Mouse (Mus musculus) heart, postnatal 10 days (tissue): ENCODE results near the gene Pitpnm3. TPM values are rescaled to one million over a fixed set of nuclear protein-coding genes. Genes with fewer than 3 reads are reported as not detected.
"Not testable (repeated sequence)": the region's sequence is repeated elsewhere in the genome, so short reads cannot be mapped to it uniquely, and the experiment has no call there.

Experiments
- DNase-seq, 2 experiments: peaks; one replicate each; pipeline ENCODE4 v3.0.0; 2021
- intact Hi-C: fragments of 180-260 bp; cut with DNase I; formaldehyde crosslinking; loops from one replicate; pipeline ENCODE4 v1.15.1; 2025
- total RNA-seq, 2 experiments: library from RNA; stranded (reverse); gene quantifications; 2 replicates each; pipeline ENCODE4 v1.2.3; 2021

Gene Pitpnm3
- 1 to 10 TPM; 1.3 to 2.1 TPM for total RNA-seq

DNA sequence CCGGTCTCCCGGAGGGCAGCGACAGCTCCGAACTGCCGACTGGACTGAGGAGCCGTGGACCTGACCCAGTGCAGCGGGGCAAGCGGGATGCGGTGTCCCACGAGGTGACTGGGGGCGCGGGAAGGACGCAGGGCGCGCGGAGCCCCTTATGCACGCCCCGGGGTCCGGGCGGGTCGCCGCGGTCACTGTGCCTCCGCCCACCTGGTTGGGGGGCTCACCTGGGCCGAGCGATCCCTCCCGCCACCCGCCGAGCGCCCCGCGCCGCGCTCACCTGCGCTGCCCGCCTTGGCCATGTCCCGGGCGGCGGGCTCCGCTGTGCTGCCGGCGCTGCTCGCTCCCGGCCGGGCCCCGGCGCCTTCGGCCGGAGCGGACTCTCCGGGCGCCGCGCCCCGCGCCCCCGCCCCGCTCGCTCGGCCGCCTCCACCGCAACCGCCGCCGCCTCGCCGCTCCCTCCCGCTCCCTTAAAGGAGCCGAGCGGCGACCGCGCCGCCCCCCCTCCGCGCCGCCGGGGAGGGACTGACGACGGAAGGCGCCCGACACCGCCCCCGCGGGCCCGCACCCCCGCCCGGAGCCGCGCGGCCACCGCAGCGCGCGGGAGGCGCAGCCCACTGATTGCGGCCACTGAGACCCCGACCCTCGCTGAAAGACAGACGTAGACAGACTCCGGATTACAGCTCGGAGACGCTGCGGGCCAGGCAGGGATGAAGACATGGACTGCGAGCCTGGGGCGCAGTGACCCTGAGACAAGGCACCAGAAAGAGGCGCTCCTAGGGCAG lies at the start of gene Pitpnm3:
TSS of gene Pitpnm3 (minus strand) at position 396 of the 776 bp plus-strand sequence.
- intact Hi-C loops, result loop anchor here (2.0 kb wide), 1 partner anchor 83 kb away; no protein-coding TSS in a partner anchor
- DNase-seq, result peak; percentile 33 to 49

DNA sequence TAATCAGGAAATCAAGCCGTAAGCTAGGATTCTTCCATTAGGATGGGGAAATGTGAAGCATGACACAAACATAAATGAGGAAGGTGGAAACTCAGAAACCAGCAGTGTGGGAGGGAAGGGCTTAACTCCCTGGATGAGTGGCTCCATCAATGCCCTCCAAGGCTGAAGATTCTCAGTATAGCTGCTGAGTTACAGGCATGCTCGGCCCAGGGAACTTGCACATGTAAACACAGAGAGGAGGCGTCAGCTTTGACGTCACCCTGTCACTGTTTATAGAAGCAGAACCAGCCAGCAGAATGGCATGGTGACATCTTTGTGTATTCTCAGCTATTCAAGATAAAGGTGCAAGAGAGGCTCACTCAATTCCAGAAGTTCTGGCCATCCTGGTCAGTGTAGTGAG lies 48.7 kb upstream of the Pitpnm3 start:
- intact Hi-C loops, result no loop called here
- DNase-seq, result no peak

DNA sequence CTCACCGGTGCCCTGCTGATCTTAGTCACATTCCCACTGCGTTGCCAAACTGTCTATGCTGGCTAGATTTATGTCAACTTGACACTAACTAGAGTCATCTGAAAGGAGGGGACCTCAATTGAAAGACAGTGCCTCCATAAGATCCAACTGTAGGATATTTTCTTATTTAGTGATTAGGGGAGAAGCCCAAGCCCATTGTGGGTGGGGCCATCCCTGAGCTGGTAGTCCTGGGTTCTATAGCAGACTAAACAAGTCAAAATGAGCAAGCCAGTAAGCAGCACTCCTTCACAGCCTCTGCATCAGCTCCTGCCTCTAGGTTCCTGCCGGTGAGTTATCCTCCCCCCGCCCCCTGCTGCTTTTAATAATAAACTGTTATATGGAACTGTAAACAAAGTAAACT lies 45.6 kb upstream of the Pitpnm3 start:
- intact Hi-C loops, result no loop called here
- no peak for DNase-seq

DNA sequence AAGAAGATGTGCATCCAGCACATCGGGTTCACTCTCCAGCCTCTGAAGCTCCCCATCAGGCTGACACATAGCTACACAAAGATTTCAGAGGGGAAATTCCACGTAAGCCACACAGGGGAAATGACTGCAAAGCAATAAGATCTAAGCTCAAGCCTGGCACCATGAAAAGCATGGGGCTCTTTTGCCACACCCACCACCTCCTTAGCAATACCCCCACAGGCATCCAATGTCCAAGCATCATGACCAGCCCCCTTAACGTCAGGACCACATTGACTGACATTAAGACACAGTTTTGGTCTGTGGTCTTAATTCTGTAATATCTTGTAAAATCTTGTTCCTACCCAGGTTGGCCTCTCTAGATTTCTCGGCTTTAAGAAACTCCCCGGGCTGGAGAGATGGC lies 45.0 kb upstream of the Pitpnm3 start:
- intact Hi-C loops, result no loop called here

DNA sequence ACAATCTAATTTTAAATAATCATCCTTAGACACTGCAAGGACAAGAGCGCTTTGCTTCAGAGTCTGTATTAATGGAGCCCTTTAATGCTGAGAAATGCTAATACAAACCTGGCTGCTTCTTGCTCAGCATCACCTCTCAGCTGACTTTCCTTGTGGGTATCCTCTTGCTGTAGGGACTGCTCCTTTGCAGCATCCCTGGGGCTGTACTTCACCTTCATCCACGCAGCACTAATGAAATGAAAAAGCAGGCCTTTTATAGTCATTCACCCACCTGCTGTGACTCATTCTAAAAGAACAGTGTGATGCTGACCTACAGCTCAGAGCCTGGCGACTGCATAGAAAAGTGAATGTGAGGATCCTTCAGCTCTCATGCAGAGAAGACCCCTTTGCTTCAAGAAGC lies 41.0 kb upstream of the Pitpnm3 start:
- no peak for DNase-seq
- intact Hi-C loops, result no loop called here

More for the DNA sequence above, 45.0 kb upstream of the Pitpnm3 start:
- DNase-seq, result no peak

DNA sequence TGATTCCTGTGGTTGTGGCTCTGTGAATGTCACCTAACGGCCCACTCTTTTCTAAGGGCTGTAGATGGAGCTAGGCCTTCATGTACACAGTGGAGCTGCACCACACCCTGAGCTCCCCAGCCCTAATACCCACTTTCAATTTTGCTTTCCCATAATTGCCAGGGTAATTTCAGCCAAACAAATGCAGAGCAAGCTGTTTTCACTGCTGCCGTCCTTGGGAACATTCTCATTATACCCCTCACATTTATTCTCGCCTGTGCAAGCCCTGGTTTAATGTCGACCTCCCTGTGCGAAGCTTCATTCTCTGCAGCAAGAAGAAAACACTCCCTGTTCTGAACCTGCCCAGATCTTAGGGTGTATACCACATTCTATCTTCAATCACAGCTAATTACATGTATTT lies 40.4 kb upstream of the Pitpnm3 start:
- DNase-seq, result no peak
- intact Hi-C loops, result no loop called here

DNA sequence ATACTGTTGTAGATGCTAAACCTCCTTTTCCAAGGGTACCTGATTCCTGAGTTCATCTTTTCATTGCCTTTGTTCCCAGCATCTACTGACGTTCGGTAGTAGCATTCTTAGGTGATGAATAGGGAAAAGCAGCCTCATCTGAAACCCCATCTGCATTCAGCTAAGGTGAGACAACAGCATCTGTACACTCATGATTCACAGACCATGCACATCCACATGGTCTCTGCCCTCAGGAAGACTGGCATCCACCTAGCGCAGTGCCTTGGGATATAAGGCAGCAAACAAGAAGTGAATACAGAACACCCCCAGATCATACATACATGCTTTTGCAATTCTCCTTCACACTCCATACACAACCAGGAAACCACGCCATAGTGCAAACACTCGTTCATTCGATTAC lies 39.1 kb upstream of the Pitpnm3 start:
- intact Hi-C loops, result no loop called here
- DNase-seq, result no peak

DNA sequence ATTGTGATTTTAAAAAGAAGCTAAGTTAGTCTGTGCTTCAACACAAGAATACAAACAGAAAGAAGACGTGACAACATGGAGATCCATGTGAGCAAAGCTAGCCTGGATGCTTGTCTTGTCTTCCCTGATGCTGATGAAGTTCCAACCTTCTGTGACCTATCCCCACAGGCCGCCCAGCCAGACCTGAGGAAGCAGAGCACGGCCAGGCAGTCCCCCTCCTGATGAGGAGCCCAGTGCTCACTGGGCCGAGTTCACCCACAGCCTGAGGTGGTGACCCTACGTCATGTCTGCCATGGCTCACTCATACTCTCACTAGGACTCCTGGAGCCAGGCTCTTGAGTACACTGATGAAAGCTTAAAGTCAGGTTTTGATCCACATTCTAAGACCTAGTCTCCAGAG lies 37.9 kb upstream of the Pitpnm3 start:
- no peak for DNase-seq
- intact Hi-C loops, result no loop called here

DNA sequence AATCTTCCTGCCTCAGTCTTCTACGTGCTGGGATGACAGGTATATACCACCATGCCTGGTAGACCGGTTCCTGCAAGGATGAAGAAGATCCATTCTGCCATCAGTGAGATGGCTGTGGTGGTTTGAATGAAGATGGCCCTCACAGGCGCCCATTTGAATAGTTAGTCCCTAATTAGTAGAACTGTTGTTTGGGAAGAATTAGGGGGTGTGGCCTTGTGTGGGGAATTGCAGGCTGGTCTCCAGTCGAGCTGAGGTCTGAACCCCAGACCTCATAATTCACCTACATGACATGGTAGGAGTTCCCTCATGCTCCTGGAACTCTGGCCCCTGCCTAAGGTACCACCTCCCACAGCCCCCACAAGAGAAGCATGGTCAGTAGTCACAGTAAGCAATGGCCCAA lies 36.3 kb upstream of the Pitpnm3 start:
- intact Hi-C loops, DNase-seq: not testable (repeated sequence)

DNA sequence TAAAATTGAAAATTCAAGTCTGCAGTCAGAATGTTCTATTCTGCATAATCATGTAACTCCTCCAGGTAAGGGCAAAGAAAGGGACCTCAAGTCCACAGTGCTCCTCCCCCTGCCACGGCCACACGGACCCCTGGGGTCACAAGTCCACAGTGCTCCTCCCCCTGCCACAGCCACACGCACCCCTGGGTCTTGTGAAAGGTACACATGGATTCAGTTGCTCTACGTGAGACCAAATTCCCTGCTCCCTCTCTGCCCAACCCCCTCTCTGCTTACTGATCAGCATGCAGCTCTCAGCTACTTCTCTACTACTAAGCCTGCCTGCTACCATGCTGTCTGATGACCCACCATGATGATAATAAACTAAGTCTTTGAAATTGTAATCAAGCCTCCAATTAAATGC lies 34.3 kb upstream of the Pitpnm3 start:
- DNase-seq, result no peak
- intact Hi-C loops, result no loop called here

DNA sequence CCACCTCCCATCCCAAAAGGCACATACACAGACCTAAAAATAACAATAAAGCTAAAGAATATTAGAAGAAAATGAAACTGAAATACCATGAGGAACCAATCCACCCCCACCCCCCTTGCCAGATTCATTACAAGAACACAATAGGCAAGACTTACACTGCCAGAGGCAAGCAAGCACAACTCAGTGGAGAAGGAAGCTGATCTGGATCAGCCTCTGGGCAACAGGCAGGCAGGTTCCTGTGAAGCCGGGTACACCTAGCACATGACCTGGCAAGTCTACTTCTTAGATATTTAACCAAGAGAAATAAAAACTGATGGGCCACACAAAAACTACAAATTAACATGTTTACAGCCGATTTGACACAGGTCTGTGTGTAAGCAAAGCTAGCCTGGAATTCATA lies 27.6 kb upstream of the Pitpnm3 start:
- intact Hi-C loops, result no loop called here

DNA sequence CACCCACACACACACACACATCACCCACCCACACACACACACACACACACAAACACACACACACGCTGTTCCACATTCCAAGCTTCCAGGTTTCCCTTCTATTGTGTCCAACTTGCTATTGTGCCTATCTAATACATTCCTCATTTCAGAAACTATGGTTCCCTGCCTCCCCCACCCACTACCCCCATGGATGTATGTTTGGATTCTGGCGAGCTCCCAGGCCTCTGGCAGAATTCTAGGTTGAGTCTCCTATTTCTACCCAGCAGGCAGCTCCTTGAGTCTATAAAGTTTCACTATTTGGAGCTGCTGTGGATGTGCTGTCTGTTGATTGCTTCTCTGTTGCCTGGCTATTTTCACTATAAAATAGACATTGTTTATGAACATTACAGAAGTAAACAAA lies 21.0 kb upstream of the Pitpnm3 start:
- DNase-seq, result no peak
- intact Hi-C loops, result no loop called here

More for the DNA sequence above, 27.6 kb upstream of the Pitpnm3 start:
- no peak for DNase-seq

DNA sequence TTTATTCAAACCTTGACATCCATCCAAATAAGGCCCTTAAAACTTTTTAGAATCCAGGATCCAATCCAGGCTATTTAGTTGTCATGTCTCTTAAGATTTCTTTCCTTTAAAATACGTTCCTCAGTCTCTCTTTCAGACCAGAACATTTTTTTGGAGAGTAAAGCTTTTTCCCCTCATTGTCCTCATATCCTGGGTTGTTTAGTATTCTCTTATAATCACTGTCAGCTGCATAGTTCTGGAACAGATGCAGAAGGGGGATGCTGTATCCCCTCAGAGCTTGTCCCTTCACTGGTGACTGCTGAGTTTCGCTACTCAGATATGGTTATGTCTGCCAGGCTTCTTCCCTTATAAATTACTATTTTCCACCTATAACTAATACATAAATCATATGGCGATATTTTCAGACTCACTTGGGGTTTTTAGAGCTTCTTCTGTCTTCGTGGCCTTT lies 20.4 kb upstream of the Pitpnm3 start:
- DNase-seq, result no peak
- intact Hi-C loops, result no loop called here

DNA sequence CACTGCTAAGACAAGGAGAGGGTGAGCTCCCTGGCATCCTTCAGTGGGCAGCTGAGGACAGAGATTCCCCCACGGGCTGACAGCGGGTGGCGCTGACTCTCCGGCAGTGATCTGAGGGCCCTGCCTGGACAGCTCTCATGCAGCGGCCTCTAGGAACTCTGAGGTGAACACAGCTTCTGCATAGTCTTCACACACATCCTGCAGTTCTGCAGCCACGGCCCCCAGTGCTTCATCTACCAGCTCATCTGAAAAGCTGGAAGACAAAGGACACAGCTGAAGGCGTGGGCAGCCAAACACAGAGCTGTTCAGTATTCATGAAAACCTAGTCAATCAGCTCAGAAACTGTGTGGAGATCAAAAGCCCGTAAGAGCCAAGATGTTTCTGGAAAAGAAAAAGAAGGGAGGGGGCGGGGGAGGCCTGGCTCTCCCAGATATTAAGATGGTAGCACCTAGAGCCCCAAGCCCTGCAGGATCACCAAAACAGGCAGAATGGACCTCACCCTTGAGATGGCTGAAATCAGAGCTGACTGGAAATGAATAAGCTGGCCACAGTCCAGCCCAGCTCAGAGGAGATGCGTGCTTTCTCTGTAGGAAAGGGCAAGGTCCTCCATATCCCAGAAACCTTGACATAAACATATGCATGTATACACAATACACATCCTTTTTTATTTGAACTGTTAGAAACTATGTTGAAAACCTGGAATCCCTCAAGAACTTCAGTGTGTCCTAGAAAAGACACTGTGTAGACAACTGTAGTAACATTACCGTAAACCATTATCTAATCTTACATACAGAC lies 19.8 kb upstream of the Pitpnm3 start:
- no peak for DNase-seq

DNA sequence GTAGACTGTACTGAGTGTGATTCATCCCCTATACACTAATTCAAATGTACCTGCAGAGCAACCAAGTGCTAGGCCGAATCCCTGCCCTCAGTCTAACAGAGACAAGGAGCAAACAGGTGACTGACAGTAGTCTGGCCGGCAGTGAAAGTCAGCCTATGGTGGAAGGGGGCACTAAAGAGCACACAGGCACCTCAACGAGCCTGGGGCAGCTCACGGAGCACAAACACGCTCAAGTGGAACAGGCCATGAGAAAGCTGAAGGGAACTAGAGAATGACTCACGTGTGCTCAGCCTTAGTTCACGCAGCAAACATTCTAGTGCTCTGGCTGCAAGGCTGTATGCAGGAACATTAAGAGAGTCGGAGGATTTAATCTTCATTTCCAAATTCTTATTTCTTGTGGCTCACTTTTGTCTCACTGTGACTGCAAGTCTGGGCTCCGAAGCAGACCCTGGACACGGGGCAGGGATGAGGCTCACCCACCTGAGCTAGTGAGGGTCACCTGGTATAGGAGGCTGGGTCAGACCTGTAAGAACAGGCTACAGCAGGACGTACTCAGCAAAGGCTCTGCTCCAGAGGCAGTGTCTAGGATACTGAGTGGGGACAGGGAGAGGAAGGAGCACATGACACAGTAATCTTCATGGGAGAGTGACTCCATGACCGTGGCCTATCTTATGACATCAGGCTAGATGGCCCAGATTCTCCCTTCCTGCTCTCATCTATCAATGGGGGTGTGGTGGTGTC lies 17.7 kb upstream of the Pitpnm3 start:
- intact Hi-C loops, result no loop called here
- no peak for DNase-seq

More for the DNA sequence above, 19.8 kb upstream of the Pitpnm3 start:
- intact Hi-C loops, result no loop called here

DNA sequence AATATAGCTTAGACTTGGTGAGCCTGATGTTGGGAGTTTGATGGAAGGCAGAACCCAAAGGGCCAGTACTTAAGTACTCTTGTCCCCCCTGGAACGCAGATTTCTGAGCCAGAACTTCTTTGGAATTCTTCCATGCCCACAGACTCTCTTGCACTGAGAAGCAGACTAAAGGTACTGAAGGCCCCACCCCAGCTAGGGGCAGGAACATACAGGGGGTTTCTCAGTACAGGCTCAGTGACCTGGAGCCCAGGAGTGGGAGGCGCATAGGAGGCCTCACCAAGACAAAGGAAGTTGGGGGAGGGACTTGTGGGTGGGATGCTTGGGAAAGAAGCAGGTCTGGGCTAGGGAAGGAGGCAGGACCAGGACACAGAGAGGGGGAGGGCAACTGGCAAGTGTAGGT lies 15.5 kb upstream of the Pitpnm3 start:
- intact Hi-C loops, result no loop called here
- DNase-seq, result no peak

DNA sequence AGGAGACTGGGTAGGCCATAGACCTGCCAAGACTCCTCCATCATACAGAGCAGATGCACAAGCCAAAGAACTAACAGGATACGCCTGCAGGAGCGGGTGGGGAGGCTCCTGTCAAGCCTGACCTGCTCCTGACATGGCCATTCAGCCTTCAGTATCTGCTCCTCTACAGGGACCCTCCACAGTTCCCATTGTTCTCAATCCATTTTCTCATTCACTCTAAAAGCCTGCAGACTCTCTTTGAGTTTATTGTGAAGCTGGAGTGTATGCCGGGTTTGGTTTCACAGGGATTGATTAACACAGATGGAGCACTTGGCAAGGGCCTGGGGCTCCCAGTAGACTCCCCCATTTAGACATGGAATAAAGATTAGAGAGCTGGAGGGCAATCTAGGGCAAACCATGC lies 12.3 kb upstream of the Pitpnm3 start:
- no peak for DNase-seq
- intact Hi-C loops, result no loop called here

DNA sequence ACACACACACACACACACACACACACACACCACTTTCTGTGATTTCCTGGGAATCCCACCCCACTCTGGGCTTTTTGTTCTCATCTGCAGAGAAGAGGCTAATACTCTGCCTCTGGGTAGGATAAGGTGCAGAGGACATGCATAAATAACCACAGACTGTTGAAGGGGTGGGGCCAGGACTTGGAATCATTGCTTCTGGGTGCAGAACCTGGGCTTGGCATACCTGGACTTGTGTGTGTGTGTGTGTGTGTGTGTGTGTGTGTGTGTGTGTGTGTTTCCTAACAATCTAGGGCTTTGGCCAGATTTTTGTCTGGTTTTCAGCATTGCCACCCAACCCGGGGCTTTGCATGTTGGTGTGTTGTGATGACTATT lies 10.3 kb upstream of the Pitpnm3 start:
- DNase-seq, result no peak
- intact Hi-C loops, result loop anchor here (2.0 kb wide), 1 partner anchor 93 kb away; no protein-coding TSS in a partner anchor

DNA sequence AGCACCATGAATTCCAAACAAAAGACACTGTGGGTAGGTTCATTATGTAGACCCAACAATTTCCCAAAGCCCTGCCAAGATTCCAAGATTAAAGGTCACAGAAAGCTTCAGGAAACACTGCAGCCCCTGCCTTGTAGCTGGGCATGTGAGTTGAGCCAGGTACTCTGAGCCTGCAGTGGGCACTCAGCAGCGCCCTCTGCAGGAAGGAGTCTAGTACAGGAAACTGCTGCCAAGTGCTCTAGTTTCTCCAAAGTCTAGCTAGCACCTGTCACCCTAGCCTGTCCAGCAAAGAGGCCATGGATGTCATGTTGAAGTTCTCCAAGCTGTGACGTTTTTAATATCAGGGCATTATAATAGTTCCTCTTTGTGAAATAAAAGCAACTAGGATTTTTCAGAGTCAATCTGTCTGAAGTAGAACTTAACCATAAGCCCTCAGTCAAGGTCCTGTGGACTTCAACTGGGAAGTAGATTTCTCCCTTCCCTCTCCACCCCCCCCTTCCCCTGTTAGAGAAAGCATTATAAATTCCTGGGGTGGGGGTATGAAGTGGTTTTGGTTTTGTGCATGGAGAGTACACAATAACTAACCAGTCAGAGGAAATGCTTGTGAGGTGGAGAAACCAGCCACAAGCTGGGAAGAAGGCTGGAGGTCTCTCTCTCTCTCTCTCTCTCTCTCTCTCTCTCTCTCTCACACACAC lies 9.8 kb upstream of the Pitpnm3 start:
- intact Hi-C loops, result loop anchor here (2.0 kb wide), 1 partner anchor 93 kb away; no protein-coding TSS in a partner anchor
- peak in 1 of 2 experiments; percentile 50 for DNase-seq

DNA sequence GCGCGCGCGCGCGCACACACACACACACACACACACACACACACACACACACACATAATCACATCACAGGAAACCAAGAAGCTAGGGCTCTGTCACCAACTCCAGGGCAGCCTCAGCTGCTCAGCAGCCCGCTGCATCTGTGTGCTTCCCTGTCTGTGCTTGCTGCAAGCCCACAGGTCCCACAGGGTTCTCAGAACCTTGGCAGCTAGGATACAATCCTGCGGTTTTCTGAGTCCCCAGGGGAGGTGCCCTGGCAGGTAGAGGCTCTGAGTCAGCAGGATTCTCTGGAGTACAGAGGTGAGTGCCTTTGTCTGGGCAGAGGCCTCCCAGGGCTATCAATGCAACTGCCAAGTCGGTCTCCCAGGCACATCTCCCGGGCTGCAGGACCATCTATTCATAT lies 7.3 kb upstream of the Pitpnm3 start:
- intact Hi-C loops, result no loop called here

DNA sequence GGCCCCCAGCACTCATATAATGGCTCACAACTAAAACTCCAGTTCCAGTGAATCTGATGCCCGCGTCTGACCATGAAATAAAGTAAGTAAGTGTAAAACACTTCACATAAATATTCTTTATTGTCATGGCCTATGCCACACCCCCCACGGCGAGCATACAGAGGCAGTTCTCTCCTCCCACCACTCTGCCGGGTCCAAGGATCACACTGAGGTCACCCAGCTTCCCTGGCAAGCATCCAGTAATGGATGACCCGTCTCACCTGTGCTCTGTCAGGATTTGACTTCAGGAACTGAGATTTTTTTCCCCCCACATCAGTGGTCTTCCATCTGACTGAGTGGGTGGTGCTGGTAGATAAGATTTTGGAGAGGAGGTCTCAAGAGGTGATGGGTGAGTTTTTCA lies 4.6 kb upstream of the Pitpnm3 start:
- no peak for DNase-seq
- intact Hi-C loops, result no loop called here

More for the DNA sequence above, 7.3 kb upstream of the Pitpnm3 start:
- DNase-seq, result no peak
